Mouse (Mus musculus): Measurements from ENCODE around the gene Npsr1. TPM values are rescaled to one million over a fixed set of nuclear protein-coding genes. Genes with fewer than 3 reads are reported as not detected.

Npsr1 gene
- polyA plus RNA-seq, 1 experiment, result not detected

- Histone ChIP-seq H3K4me1 (ENCODE audit: control insufficient read depth, insufficient read depth, low read length) (no peaks in the 10 kb centered on the region), H3K9me3 (replicated peaks; ENCODE audit: control insufficient read depth, insufficient read depth, low read length, poor library complexity, severe bottlenecking) (no peaks in the 10 kb centered on the region), H3K27ac (ENCODE audit: insufficient read depth, low read length) (no peak overlapping the region), H3K36me3 (ENCODE audit: control insufficient read depth, insufficient read depth, low read length, poor library complexity, severe bottlenecking) (no peaks in the 10 kb centered on the region), H3K27me3 (ENCODE audit: control insufficient read depth, insufficient read depth, low read length, poor library complexity, severe bottlenecking) (no peaks in the 10 kb centered on the region), H3K9ac (ENCODE audit: low read depth, poor library complexity, severe bottlenecking) (no peak overlapping the region), H3K4me3 (ENCODE audit: low read depth, low read length) (no peak overlapping the region)
- TF ChIP-seq EP300 (IDR thresholded peaks at IDR 0.05; ENCODE audit: insufficient read depth, low read depth, low read length), result no peak
- no peak for TF ChIP-seq CTCF (IDR thresholded peaks at IDR 0.05; ENCODE audit: low read depth, low read length)
Observed at GRCm38 (mm10) chr9:24186289-24186688, 88.5 kb downstream of the Npsr1 start.

- Histone ChIP-seq H3K36me3 (ENCODE audit: control insufficient read depth, insufficient read depth, low read length, poor library complexity, severe bottlenecking) (no peaks in the 10 kb centered on the region), H3K9me3 (replicated peaks; ENCODE audit: control insufficient read depth, insufficient read depth, low read length, poor library complexity, severe bottlenecking) (no peaks in the 10 kb centered on the region), H3K4me3 (ENCODE audit: low read depth, low read length) (no peak overlapping the region), H3K27ac (ENCODE audit: insufficient read depth, low read length) (no peak overlapping the region), H3K4me1 (ENCODE audit: control insufficient read depth, insufficient read depth, low read length) (no peaks in the 10 kb centered on the region), H3K9ac (ENCODE audit: low read depth, poor library complexity, severe bottlenecking) (no peak overlapping the region), H3K27me3 (ENCODE audit: control insufficient read depth, insufficient read depth, low read length, poor library complexity, severe bottlenecking) (no peaks in the 10 kb centered on the region)
- TF ChIP-seq POLR2A (IDR thresholded peaks at IDR 0.05; ENCODE audit: insufficient read depth, low read length) (no peak), EP300 (IDR thresholded peaks at IDR 0.05; ENCODE audit: insufficient read depth, low read depth, low read length) (no peak), CTCF (IDR thresholded peaks at IDR 0.05; ENCODE audit: low read depth, low read length) (no peak)
Observed at GRCm38 (mm10) chr9:24189511-24190260, 91.9 kb downstream of the Npsr1 start.

GRCm38 (mm10) chr9:24190261-24190588, 92.4 kb downstream of the Npsr1 start:
- TF ChIP-seq POLR2A (IDR thresholded peaks at IDR 0.05; ENCODE audit: insufficient read depth, low read length) (no peak), CTCF (IDR thresholded peaks at IDR 0.05; ENCODE audit: low read depth, low read length) (no peak), EP300 (IDR thresholded peaks at IDR 0.05; ENCODE audit: insufficient read depth, low read depth, low read length) (no peak)
- H3K27ac ChIP-seq (ENCODE audit: insufficient read depth, low read length), result no peak overlapping the region
- no peaks in the 10 kb centered on the region for H3K4me1 ChIP-seq (ENCODE audit: control insufficient read depth, insufficient read depth, low read length)
- H3K36me3 ChIP-seq (ENCODE audit: control insufficient read depth, insufficient read depth, low read length, poor library complexity, severe bottlenecking), result no peaks in the 10 kb centered on the region
- no peaks in the 10 kb centered on the region for H3K27me3 ChIP-seq (ENCODE audit: control insufficient read depth, insufficient read depth, low read length, poor library complexity, severe bottlenecking)
- no peak overlapping the region for H3K9ac ChIP-seq (ENCODE audit: low read depth, poor library complexity, severe bottlenecking)
- H3K9me3 ChIP-seq (replicated peaks; ENCODE audit: control insufficient read depth, insufficient read depth, low read length, poor library complexity, severe bottlenecking), result no peaks in the 10 kb centered on the region
- no peak overlapping the region for H3K4me3 ChIP-seq (ENCODE audit: low read depth, low read length)

- H3K4me1 ChIP-seq (ENCODE audit: control insufficient read depth, insufficient read depth, low read length), result no peaks in the 10 kb centered on the region
- H3K4me3 ChIP-seq (ENCODE audit: low read depth, low read length), result no peak overlapping the region
- H3K27me3 ChIP-seq (ENCODE audit: control insufficient read depth, insufficient read depth, low read length, poor library complexity, severe bottlenecking), result no peaks in the 10 kb centered on the region
- no peaks in the 10 kb centered on the region for H3K9me3 ChIP-seq (replicated peaks; ENCODE audit: control insufficient read depth, insufficient read depth, low read length, poor library complexity, severe bottlenecking)
- no peak overlapping the region for H3K27ac ChIP-seq (ENCODE audit: insufficient read depth, low read length)
- no peaks in the 10 kb centered on the region for H3K36me3 ChIP-seq (ENCODE audit: control insufficient read depth, insufficient read depth, low read length, poor library complexity, severe bottlenecking)
- TF ChIP-seq CTCF (IDR thresholded peaks at IDR 0.05; ENCODE audit: low read depth, low read length), result no peak
- no peak for TF ChIP-seq POLR2A (IDR thresholded peaks at IDR 0.05; ENCODE audit: insufficient read depth, low read length)
- TF ChIP-seq EP300 (IDR thresholded peaks at IDR 0.05; ENCODE audit: insufficient read depth, low read depth, low read length), result no peak
- no peak overlapping the region for H3K9ac ChIP-seq (ENCODE audit: low read depth, poor library complexity, severe bottlenecking)
Observed at GRCm38 (mm10) chr9:24198254-24198653, 100.5 kb downstream of the Npsr1 start.

GRCm38 (mm10) chr9:24211636-24212035, 113.8 kb downstream of the Npsr1 start:
- Histone ChIP-seq H3K4me3 (ENCODE audit: low read depth, low read length) (no peak overlapping the region), H3K36me3 (ENCODE audit: control insufficient read depth, insufficient read depth, low read length, poor library complexity, severe bottlenecking) (no peaks in the 10 kb centered on the region), H3K4me1 (ENCODE audit: control insufficient read depth, insufficient read depth, low read length) (no peaks in the 10 kb centered on the region), H3K9me3 (replicated peaks; ENCODE audit: control insufficient read depth, insufficient read depth, low read length, poor library complexity, severe bottlenecking) (0 out of 2 replicates have a peak, but pooled peaks cover 2% of the 10 kb centered on the region), H3K9ac (ENCODE audit: low read depth, poor library complexity, severe bottlenecking) (no peak overlapping the region), H3K27ac (ENCODE audit: insufficient read depth, low read length) (no peak overlapping the region), H3K27me3 (ENCODE audit: control insufficient read depth, insufficient read depth, low read length, poor library complexity, severe bottlenecking) (no peaks in the 10 kb centered on the region; the same call in 1 of the 2 replicates)
- no peak for TF ChIP-seq CTCF (IDR thresholded peaks at IDR 0.05; ENCODE audit: low read depth, low read length)
- no peak for TF ChIP-seq POLR2A (IDR thresholded peaks at IDR 0.05; ENCODE audit: insufficient read depth, low read length)
- TF ChIP-seq EP300 (IDR thresholded peaks at IDR 0.05; ENCODE audit: insufficient read depth, low read depth, low read length), result no peak

GRCm38 (mm10) chr9:24217721-24218120, 119.9 kb downstream of the Npsr1 start:
- no peaks in the 10 kb centered on the region for H3K9me3 ChIP-seq (replicated peaks; ENCODE audit: control insufficient read depth, insufficient read depth, low read length, poor library complexity, severe bottlenecking)
- no peak overlapping the region for H3K9ac ChIP-seq (ENCODE audit: low read depth, poor library complexity, severe bottlenecking)
- H3K27ac ChIP-seq (ENCODE audit: insufficient read depth, low read length), result no peak overlapping the region
- no peaks in the 10 kb centered on the region for H3K36me3 ChIP-seq (ENCODE audit: control insufficient read depth, insufficient read depth, low read length, poor library complexity, severe bottlenecking)
- no peak overlapping the region for H3K4me3 ChIP-seq (ENCODE audit: low read depth, low read length)
- no peaks in the 10 kb centered on the region for H3K4me1 ChIP-seq (ENCODE audit: control insufficient read depth, insufficient read depth, low read length)
- TF ChIP-seq POLR2A (IDR thresholded peaks at IDR 0.05; ENCODE audit: insufficient read depth, low read length) (no peak), EP300 (IDR thresholded peaks at IDR 0.05; ENCODE audit: insufficient read depth, low read depth, low read length) (no peak), CTCF (IDR thresholded peaks at IDR 0.05; ENCODE audit: low read depth, low read length) (no peak)
- H3K27me3 ChIP-seq (ENCODE audit: control insufficient read depth, insufficient read depth, low read length, poor library complexity, severe bottlenecking), result no peaks in the 10 kb centered on the region
